Mouse (Mus musculus) hindbrain, embryonic 12.5 days (tissue): ENCODE data around the gene Ccna2. TPM values are rescaled to one million over a fixed set of nuclear protein-coding genes. Genes with fewer than 3 reads are reported as not detected.

Experiments used
- ATAC-seq: fragments of 200-750 bp; cut with Nextera tagmentation; 2 replicates; pipeline ENCODE4 v1.8.0; 2017; ENCODE audit warnings: moderate TSS enrichment; ENCODE audit not compliant: low FRiP score
- H3K27ac ChIP-seq: fragments of 300-500 bp; sonication (generic); 2 replicates; pipeline ENCODE4 v1.5.1; 2016; ENCODE audit warnings: mild to moderate bottlenecking
- H3K27me3 ChIP-seq: fragments of 300-500 bp; sonication (generic); 2 replicates; pipeline ENCODE4 v1.6.1; 2016; ENCODE audit warnings: mild to moderate bottlenecking
- H3K36me3 ChIP-seq: fragments of 300-500 bp; sonication (generic); 2 replicates; pipeline ENCODE4 v1.6.1; 2016; ENCODE audit warnings: mild to moderate bottlenecking
- H3K4me1 ChIP-seq: fragments of 300-500 bp; sonication (generic); 2 replicates; pipeline ENCODE4 v1.6.1; 2016
- H3K4me2 ChIP-seq: fragments of 300-500 bp; sonication (generic); replicated peaks from 2 replicates; pipeline ENCODE4 v1.6.1; 2016; ENCODE audit warnings: mild to moderate bottlenecking
- H3K4me3 ChIP-seq: fragments of 300-500 bp; sonication (generic); 2 replicates; pipeline ENCODE4 v1.5.1; 2016; ENCODE audit warnings: mild to moderate bottlenecking
- H3K9ac ChIP-seq: fragments of 300-500 bp; sonication (generic); 2 replicates; pipeline ENCODE4 v1.6.1; 2016; ENCODE audit warnings: mild to moderate bottlenecking, moderate library complexity
- H3K9me3 ChIP-seq: fragments of 300-500 bp; sonication (generic); replicated peaks from 2 replicates; pipeline ENCODE4 v1.6.1; 2016; ENCODE audit warnings: mild to moderate bottlenecking
- WGBS: fragments of 180-500 bp; shearing (Covaris S2); methylation state at CpG from one replicate; pipeline ENCODE4 v1.1.7; 2016; 5-methylcytosine and 5-hydroxymethylcytosine counted together
- polyA plus RNA-seq: library from polyadenylated mRNA; unstranded; fragments of >200 nt; fragmentation: Nextera tagmentation; extraction: Ambion mirVana; gene quantifications from 2 replicates; pipeline ENCODE4 v1.2.1, GENCODE M21; 2016

Gene Ccna2
- polyA plus RNA-seq, 1 experiment from 2014 or later = 138 TPM

GRCm38 (mm10) chr3:36531242-36531641 lies 40.7 kb downstream of the Ccna2 start:
- ATAC-seq = no peak
- no peak overlapping the region for H3K9ac ChIP-seq
- WGBS = 41% methylated on average over 2 of the region's 2 CpGs
- peaks cover 23% of the 10 kb centered on the region for H3K27me3 ChIP-seq
- no peak overlapping the region for H3K4me3 ChIP-seq
- H3K27ac ChIP-seq = no peak overlapping the region
- no peaks in the 10 kb centered on the region for H3K4me1 ChIP-seq
- H3K36me3 ChIP-seq = no peaks in the 10 kb centered on the region
- H3K4me2 ChIP-seq = no peak overlapping the region
- no peaks in the 10 kb centered on the region for H3K9me3 ChIP-seq

- WGBS = 65% methylated on average over 5 of the region's 5 CpGs
- H3K9ac ChIP-seq = no peak overlapping the region
These were observed 41.2 kb downstream of the Ccna2 start for GRCm38 (mm10) chr3:36530781-36531180.

GRCm38 (mm10) chr3:36530345-36530744 lies 41.6 kb downstream of the Ccna2 start:
- Histone ChIP-seq H3K27ac (no peak overlapping the region), H3K9me3 (no peaks in the 10 kb centered on the region), H3K4me1 (no peaks in the 10 kb centered on the region), H3K4me3 (no peak overlapping the region), H3K27me3 (peaks cover 23% of the 10 kb centered on the region), H3K36me3 (no peaks in the 10 kb centered on the region), H3K9ac (no peak overlapping the region), H3K4me2 (no peak overlapping the region)
- no peak for ATAC-seq
- 86% methylated on average over 6 of the region's 6 CpGs for WGBS

More at GRCm38 (mm10) chr3:36530781-36531180, 41.2 kb downstream of the Ccna2 start:
- Histone ChIP-seq H3K27me3 (peaks cover 23% of the 10 kb centered on the region), H3K4me2 (no peak overlapping the region), H3K4me3 (no peak overlapping the region), H3K36me3 (no peaks in the 10 kb centered on the region), H3K9me3 (no peaks in the 10 kb centered on the region), H3K27ac (no peak overlapping the region), H3K4me1 (no peaks in the 10 kb centered on the region)
- ATAC-seq = no peak

- Histone ChIP-seq H3K27ac (no peak overlapping the region), H3K4me3 (no peak overlapping the region), H3K36me3 (no peaks in the 10 kb centered on the region), H3K9me3 (no peaks in the 10 kb centered on the region), H3K4me2 (no peak overlapping the region), H3K9ac (no peak overlapping the region), H3K4me1 (peaks cover 9% of the 10 kb centered on the region; the same call in 1 of the 2 replicates), H3K27me3 (peaks cover 37% of the 10 kb centered on the region)
- no peak for ATAC-seq
- 82% methylated on average over 3 of the region's 3 CpGs for WGBS
These were observed 47.5 kb downstream of the Ccna2 start for GRCm38 (mm10) chr3:36524466-36524865.

- Histone ChIP-seq H3K27me3 (peaks cover 37% of the 10 kb centered on the region), H3K9ac (no peak overlapping the region), H3K4me3 (no peak overlapping the region), H3K4me1 (peaks cover 9% of the 10 kb centered on the region; the same call in 1 of the 2 replicates), H3K36me3 (no peaks in the 10 kb centered on the region), H3K9me3 (no peaks in the 10 kb centered on the region), H3K4me2 (peak overlapping the region; percentile 97), H3K27ac (no peak overlapping the region)
- WGBS = 6% methylated on average over 4 of the region's 4 CpGs
- no peak for ATAC-seq
These were observed 49.8 kb downstream of the Ccna2 start for GRCm38 (mm10) chr3:36522137-36522536.

GRCm38 (mm10) chr3:36521073-36522060 lies 50.6 kb downstream of the Ccna2 start, which contains the start of gene Gm11549:
Gene Gm11549 (minus strand): TSS chr3:36521813.
- H3K9ac ChIP-seq = peak within 1 kb of the TSS; percentile 57
- peaks cover 9% of the 10 kb centered on the region; the same call in 1 of the 2 replicates for H3K4me1 ChIP-seq
- ATAC-seq = peak; percentile 76
- H3K9me3 ChIP-seq = no peaks in the 10 kb centered on the region
- H3K4me2 ChIP-seq = peak within 1 kb of the TSS; percentile 97
- WGBS = 1% methylated on average over 51 of the region's 51 CpGs
- H3K27ac ChIP-seq = no peak within 1 kb of the TSS
- H3K27me3 ChIP-seq = peaks cover 37% of the 10 kb centered on the region
- no peaks in the 10 kb centered on the region for H3K36me3 ChIP-seq
- peak within 1 kb of the TSS; percentile 52 for H3K4me3 ChIP-seq

- peaks cover 17% of the 10 kb centered on the region for H3K27me3 ChIP-seq
- H3K4me3 ChIP-seq = no peak overlapping the region
- H3K9ac ChIP-seq = no peak overlapping the region
- 91% methylated on average over 9 of the region's 9 CpGs for WGBS
- no peaks in the 10 kb centered on the region for H3K36me3 ChIP-seq
- H3K4me1 ChIP-seq = peaks cover 3% of the 10 kb centered on the region; the same call in 1 of the 2 replicates
- H3K27ac ChIP-seq = no peak overlapping the region
- no peak overlapping the region for H3K4me2 ChIP-seq
- H3K9me3 ChIP-seq = no peaks in the 10 kb centered on the region
- ATAC-seq = no peak
These were observed 55.8 kb downstream of the Ccna2 start for GRCm38 (mm10) chr3:36516196-36516595.

Other genes with a start within 250 kb of the Ccna2 start
- gene Anxa5, start 96.3 kb downstream of the Ccna2 start, polyA plus RNA-seq = 121 and 133 TPM in 2 replicates
- gene 1810062G17Rik, start 96.2 kb downstream of the Ccna2 start, polyA plus RNA-seq = 0.52 and 0.56 TPM in 2 replicates
- gene Gm11549, start 50.3 kb downstream of the Ccna2 start, polyA plus RNA-seq = 0.17 and 0.36 TPM in 2 replicates
- 73.4 and 82.6 TPM in 2 replicates for gene Exosc9, start 19.5 kb downstream of the Ccna2 start, polyA plus RNA-seq
- gene Bbs7, start 41.3 kb upstream of the Ccna2 start, polyA plus RNA-seq = 20.3 and 24.7 TPM in 2 replicates
- 5.5 and 8.1 TPM in 2 replicates for gene Trpc3, start 118.0 kb upstream of the Ccna2 start, polyA plus RNA-seq